Mouse (Mus musculus): ENCODE results near the gene BC005537.
"Not testable (repeated sequence)": the region's sequence is repeated elsewhere in the genome, so short reads cannot be mapped to it uniquely, and the experiment has no call there.

The BC005537 gene

GRCm38 (mm10) chr13:24801308-24801921 is at the start of gene BC005537:
TSS of gene BC005537 (plus strand) at chr13:24801657.
- peak; percentile 62 for DNase-seq

- DNase-seq = no peak
These were observed 44.7 kb upstream of the BC005537 start for GRCm38 (mm10) chr13:24756756-24757155.

DNA sequence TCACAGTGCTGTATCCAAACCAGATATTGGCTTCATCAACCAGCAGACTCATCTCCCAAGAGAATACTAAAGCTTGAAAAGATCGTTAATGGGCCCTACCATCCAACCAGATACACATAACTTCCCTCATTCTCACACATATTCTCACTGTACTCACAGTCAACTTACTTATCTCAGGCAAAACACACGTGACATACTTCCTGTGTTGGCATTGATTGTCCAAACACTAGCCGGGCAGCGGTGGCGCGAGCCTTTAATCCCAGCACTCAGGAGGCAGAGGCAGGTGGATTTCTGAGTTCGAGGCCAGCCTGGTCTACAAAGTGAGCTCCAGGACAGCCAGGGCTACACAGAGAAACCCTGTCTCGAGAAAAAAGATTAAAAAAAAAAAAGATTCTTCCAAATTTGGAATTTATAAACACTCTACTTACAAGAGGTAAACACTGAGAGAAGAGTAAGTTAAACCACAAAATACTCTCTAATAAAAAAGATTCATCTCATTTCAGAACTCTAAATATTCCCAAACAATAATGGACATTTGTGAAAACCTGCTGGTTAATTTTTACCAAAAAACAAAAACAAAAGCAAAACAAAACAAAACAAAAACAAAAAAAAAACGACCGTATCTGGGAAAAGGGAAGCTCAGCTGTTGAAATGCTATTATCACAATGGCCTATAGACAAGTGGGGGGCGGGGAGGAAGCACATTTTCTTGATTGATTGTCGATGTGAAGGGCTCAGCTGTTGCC is 43.5 kb upstream of the BC005537 start:
- DNase-seq = no peak

DNA sequence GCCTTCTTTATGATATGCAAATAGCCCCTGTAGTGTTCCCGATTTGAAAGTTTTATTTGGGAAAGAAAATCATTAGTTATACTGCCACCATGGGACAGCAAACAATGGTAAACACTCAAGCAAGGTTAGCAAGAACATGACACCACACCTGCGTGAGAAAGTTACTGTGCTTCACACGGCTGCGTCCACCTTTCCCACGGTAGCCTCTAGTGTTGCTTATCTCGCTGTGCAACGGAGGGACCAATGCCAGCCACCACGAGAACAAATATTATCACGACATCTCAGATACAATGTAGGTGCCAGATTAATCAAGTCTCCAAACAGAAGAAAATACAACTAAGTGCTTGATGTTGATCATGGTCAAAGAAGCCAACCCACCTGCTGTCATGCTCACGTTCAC is 42.0 kb upstream of the BC005537 start:
- no peak for DNase-seq

DNA sequence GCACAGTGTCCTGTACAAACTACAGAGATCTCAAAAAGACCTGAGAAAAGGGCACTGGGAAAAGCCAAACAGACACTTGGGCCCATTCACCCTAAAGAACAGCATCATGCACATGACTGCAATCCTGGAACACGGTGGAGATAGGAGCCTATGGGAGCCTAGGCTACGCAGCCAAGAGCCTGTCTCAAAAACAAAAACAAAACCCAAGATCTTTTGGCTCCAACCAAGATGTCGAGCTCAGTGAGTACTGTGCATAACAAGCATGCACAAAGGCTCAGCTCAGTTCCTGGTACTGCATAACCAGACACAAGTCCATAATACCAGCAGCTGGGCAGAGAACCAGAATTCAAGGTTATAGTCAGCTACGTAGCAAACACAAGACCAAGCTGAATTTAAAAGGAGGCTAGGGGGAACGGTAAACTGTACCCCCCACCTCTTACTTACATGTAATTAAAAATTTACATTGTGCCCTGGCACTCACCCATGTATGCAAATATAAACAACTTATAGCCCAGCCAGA is 41.0 kb upstream of the BC005537 start:
- DNase-seq = no peak

GRCm38 (mm10) chr13:24761083-24761402 is 40.4 kb upstream of the BC005537 start:
- DNase-seq = no peak

DNA sequence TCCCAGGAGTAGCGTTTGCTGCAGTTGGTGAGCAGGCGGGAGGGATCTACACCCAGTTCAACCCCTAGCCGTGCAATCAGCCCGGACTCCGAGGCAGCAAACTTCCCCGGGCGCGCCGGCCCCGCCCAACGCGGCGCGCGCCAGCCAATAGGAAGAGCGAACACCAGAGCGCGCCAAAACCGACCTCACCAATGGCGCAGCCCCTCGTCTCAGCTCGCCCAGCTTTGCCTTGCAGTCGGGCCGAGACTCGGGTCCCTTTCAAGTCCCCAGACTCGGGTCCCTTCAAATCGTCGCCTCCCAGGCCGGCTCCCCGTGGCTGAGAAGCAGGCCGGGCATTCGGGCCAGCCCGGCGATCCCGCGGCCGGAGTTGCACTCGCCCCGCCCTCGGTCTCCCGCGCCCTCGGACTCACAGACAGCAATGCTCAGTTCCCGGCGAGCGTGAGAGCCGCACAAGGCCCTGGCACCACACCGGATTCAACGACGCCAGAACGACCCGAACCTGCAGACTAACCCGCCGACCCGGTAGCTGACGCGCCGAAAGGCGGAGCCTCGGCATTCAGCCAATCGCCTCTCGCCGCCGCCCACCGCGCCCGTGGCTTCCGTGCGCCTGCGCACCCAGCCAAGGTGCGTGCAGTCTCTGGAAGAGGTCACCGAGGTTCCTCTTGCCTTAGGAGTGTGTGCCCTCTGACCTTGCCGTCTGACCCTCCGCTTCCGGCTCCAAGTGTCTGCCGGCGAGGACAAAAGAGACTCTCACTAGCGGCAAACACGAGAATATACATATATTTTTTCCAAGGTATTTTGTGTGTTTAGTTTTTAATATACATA is 39.8 kb upstream of the BC005537 start, which contains the start of gene Gmnn:
Gene Gmnn, minus strand, starts transcription at position 521 of the 825 bp plus-strand sequence.
- peak; percentile 80 for DNase-seq

DNA sequence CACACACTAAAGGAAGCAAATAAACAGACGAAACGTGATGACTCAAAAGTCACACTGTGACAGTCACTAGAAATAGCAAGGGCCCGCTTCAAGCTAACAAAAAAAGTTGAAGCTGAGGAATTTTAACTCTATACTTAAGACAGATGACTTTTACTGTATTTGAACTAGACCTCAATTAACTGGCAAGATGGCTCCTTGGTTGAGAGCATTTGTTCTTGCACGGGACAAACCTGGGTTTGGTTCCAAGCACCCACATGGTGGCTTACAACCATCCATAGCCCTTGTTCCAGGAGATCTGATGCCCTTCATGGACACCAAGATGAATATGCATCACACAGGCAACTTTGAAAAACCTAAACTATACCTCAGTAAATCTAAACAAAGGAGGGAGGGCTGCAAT is 39.2 kb upstream of the BC005537 start:
- DNase-seq = no peak

DNA sequence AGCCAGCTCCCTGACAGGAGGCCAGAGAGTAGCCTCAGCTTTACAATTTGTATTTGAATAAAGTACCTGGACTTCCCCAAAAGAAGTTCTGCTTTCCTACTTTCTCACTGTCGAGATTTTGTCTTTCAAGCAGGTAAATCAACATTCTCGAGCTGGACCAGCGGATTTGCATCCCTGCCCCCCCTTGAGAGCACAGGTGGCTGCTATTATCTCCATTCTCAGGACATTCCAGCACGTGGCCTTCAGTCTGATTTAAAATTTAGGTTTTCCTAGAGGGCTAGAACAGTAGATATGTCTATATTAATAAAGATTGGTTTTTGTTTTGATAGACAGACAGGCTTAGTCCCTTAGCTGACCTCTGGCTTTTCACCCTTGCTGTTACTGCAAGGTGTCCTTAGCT is 33.6 kb upstream of the BC005537 start:
- not testable (repeated sequence) for DNase-seq

- not testable (repeated sequence) for DNase-seq
These were observed 30.0 kb upstream of the BC005537 start for GRCm38 (mm10) chr13:24771482-24771881.

GRCm38 (mm10) chr13:24776146-24776844 is 25.2 kb upstream of the BC005537 start:
- DNase-seq = peak; percentile 38

DNA sequence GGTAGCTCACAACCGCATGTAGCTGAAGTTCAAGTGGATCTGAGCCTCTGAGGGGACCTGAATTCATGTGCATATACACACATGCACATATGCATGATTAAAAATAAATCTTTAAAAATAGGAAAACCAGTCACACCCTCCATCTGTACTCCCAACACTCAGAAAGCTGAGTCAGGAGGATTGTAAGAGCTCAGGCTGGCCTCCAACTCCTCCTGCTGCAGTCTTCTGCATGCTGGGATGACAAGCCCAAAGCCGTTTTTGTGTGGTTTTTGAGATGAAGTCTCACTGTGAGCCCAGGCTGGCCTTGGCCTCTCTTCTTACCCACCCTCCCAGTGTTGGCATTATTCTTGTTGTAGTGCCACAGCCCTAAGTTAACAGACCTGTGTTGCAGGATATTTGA is 23.4 kb upstream of the BC005537 start:
- no peak for DNase-seq

GRCm38 (mm10) chr13:24778706-24779380 is 22.6 kb upstream of the BC005537 start:
- DNase-seq = no peak

DNA sequence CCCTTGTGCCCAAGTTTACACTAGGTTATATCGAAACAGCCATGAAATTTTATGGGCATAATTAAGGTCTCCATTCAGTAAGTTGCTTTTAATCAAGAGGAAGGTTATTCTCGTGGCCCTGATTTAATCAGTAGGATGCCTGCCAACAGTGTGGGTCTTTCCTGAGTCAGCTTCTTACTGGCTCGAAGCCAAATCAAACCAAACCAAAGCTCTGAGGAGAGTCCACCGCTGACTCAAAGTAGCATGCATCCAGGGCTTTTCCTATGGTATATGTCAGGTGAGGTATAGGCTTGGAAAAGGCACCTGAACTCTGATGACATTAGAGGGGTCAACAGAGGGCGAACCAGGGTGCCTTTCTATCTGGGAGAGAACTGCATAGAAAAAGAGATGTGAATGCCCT is 19.5 kb upstream of the BC005537 start:
- DNase-seq = no peak

DNA sequence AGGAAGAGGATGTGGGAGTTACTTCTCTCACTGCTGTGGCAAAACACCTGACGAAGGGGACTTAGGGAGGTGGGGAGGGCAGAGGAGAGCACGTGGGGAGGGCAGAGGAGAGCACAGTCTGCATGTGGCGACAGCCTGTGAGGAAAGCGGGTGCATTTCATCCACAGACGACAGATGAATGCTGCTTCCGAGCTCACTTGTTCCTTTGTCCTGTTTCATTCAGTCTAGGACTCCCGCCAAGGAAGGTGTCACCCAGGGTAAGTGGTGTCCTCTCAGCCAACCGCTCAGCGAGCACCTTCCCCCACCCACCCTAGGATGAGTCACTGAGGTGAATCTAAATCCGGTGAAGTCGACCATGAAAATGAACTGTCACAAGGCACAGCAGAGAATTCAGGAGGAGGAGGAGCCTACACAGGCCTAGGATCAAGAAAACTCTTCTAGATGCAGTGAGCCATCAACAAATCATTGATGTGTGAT is 15.4 kb upstream of the BC005537 start:
- DNase-seq = peak; percentile 55

- DNase-seq = no peak
These were observed 14.0 kb upstream of the BC005537 start for GRCm38 (mm10) chr13:24787477-24787876.

DNA sequence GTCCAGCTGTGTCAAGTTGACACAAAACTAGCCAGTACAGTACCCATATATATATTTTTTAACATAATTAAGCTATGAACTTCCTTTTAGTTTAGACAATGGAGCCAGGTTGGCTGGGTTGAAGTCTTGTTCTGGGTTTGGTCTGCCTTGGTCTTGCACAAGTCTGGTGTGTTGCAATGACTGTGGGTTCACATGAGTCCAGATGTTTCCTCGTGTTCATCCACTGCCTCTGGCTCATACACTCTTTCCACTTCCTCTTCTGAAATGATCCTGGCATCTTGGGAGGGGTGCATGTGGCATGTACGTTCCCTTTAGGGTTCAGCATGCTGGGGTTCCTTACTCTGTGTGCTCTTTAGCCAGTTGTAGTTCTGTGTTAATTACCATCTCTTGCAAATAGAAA is 10.1 kb upstream of the BC005537 start:
- no peak for DNase-seq

GRCm38 (mm10) chr13:24792411-24793045 is 8.9 kb upstream of the BC005537 start:
- no peak for DNase-seq

DNA sequence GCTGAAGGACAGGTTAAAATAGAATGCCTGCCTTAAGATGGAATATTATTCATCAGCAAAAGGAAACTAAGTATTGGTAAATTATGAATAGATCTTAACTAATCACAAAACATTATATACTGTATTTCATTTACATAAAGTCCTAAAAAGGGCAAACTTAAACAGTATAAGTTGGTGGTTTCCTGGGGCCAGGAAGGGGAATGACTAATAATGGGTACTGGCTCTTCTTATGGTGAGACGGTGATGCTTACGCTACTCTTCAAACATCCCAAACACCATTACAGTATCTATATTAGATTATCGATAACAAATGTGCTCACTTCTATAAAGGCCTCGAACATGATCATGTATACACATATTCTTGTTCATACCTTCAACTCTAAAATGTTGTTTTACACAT is 2.8 kb upstream of the BC005537 start:
- DNase-seq = no peak

DNA sequence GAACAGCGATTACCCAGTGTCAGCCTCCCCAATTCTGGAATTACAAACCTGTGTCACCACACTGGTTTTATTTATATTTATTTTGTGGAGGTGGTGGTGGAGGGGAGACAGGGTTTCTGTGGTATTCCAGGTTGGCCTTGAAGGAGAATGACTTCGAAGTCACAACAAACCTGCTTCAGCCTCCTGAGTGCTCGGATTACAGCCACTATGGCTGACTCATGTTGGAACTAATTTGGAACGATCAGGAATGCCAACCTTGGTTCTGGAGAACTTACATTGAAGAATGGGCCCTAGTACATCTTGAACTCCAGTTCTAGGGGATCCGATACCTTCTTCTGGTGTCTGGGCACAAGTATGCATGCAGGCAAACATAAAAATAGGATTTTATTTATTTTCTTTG is 2.1 kb upstream of the BC005537 start:
- DNase-seq = no peak

- DNase-seq = peak; percentile 50
These were observed 1.4 kb upstream of the BC005537 start for GRCm38 (mm10) chr13:24799925-24800673.
